Mouse (Mus musculus) liver, embryonic 13.5 days (tissue): ENCODE results near the gene Atp8a2. TPM values are rescaled to one million over a fixed set of nuclear protein-coding genes. Genes with fewer than 3 reads are reported as not detected.

Experiments
- ATAC-seq: fragments of 200-750 bp; cut with Nextera tagmentation; 2 replicates; pipeline ENCODE4 v1.8.0; 2017; ENCODE audit warnings: low read depth, mild to moderate bottlenecking, moderate number of reproducible peaks, moderate library complexity
- DNase-seq: peaks from one replicate; pipeline ENCODE4 v3.0.0; 2022
- H3K27ac ChIP-seq: fragments of 300-500 bp; sonication (generic); 2 replicates; pipeline ENCODE4 v1.5.1; 2015; ENCODE audit warnings: moderate library complexity, mild to moderate bottlenecking, inconsistent platforms
- H3K27me3 ChIP-seq: fragments of 300-500 bp; sonication (generic); 2 replicates; pipeline ENCODE4 v1.6.1; 2015; ENCODE audit warnings: mild to moderate bottlenecking, inconsistent platforms
- H3K36me3 ChIP-seq: fragments of 300-500 bp; sonication (generic); 2 replicates; pipeline ENCODE4 v1.6.1; 2015; ENCODE audit warnings: mild to moderate bottlenecking, inconsistent platforms
- H3K4me1 ChIP-seq: fragments of 300-500 bp; sonication (generic); replicated peaks from 2 replicates; pipeline ENCODE4 v1.6.1; 2015; ENCODE audit warnings: inconsistent platforms
- H3K4me2 ChIP-seq: fragments of 300-500 bp; sonication (generic); 2 replicates; pipeline ENCODE4 v1.6.1; 2015; ENCODE audit warnings: inconsistent platforms, mild to moderate bottlenecking, moderate library complexity
- H3K4me3 ChIP-seq: fragments of 300-500 bp; sonication (generic); replicated peaks from 2 replicates; pipeline ENCODE4 v1.5.1; 2015; ENCODE audit warnings: mild to moderate bottlenecking, inconsistent platforms
- H3K9ac ChIP-seq: fragments of 300-500 bp; sonication (generic); 2 replicates; pipeline ENCODE4 v1.6.1; 2015; ENCODE audit warnings: mild to moderate bottlenecking, inconsistent platforms
- H3K9me3 ChIP-seq: fragments of 300-500 bp; sonication (generic); replicated peaks from 2 replicates; pipeline ENCODE4 v1.6.1; 2016; ENCODE audit warnings: inconsistent platforms
- WGBS: fragments of 180-500 bp; shearing (Covaris S2); methylation state at CpG from one replicate; pipeline ENCODE4 v1.1.7; 2015; ENCODE audit not compliant: insufficient replicate concordance; 5-methylcytosine and 5-hydroxymethylcytosine counted together
- polyA plus RNA-seq: library from polyadenylated mRNA; unstranded; fragments of >200 nt; fragmentation: Nextera tagmentation; extraction: Ambion mirVana; gene quantifications from 2 replicates; pipeline ENCODE4 v1.2.1, GENCODE M21; 2015

The Atp8a2 gene
- polyA plus RNA-seq, 1 experiment from 2014 or later, result 1.8 TPM

DNA sequence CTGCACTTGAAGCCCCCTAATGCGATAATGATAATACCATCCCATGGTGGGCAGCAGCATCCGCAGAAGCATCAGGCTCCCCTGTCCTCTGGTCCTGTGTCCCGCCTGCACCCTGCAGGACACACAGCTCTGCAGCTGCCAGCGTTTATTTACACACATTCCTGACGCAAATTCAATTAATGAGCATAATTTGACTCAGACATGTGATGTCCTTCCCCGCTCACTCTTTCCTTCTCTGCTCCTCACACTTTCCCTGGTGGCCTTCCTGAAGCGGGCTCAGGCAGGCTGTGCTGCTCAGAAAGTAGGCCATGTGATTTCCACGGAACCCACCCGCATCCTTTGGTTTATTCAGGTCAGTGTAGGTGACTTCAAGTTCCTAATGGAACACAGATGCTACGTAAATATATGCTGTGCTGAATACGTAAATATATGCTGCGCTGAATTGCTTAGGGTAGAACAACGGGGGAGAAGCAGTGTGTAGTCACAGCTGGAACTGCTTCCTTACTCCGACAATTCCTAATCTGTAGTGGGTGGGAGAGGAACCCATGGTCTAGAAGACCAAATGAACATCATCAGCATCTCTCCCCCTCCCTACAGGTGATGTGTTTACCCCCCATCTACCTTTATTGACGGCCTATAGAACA, 437.7 kb downstream of the Atp8a2 start:
- ATAC-seq (no peak), DNase-seq (no peak)
- Histone ChIP-seq H3K27me3 (no peaks in the 10 kb centered on the region), H3K36me3 (no peaks in the 10 kb centered on the region), H3K9me3 (no peaks in the 10 kb centered on the region), H3K4me2 (no peak overlapping the region), H3K4me3 (no peak overlapping the region), H3K4me1 (no peaks in the 10 kb centered on the region), H3K9ac (no peak overlapping the region), H3K27ac (no peak overlapping the region)
- 72% methylated on average over 15 of the region's 15 CpGs for WGBS

DNA sequence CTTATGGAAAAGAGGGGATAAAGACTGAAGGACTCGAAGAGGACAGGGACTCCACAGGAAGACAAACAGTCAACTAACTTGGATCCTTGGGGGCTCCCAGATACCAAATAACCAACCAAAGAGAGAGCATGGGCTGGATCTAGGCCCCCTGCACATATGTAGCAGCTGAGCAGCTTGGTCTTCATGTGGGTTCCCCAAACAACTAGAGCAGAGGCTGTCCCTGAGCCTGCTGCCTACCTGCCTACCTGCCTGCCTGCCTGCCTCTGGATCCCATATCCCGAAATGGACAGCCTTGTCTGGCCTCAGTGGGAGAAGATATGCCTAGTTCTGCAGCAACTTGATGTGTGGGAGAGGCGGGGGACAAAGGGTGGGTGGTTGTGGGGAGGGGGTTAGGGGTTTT, 444.6 kb downstream of the Atp8a2 start:
- DNase-seq (no peak), ATAC-seq (no peak)
- WGBS, result 55% methylated on average over 3 of the region's 3 CpGs
- Histone ChIP-seq H3K9me3 (no peaks in the 10 kb centered on the region), H3K4me2 (no peak overlapping the region), H3K27ac (no peak overlapping the region), H3K4me1 (no peaks in the 10 kb centered on the region), H3K4me3 (no peak overlapping the region), H3K9ac (no peak overlapping the region), H3K27me3 (no peaks in the 10 kb centered on the region), H3K36me3 (no peaks in the 10 kb centered on the region)

DNA sequence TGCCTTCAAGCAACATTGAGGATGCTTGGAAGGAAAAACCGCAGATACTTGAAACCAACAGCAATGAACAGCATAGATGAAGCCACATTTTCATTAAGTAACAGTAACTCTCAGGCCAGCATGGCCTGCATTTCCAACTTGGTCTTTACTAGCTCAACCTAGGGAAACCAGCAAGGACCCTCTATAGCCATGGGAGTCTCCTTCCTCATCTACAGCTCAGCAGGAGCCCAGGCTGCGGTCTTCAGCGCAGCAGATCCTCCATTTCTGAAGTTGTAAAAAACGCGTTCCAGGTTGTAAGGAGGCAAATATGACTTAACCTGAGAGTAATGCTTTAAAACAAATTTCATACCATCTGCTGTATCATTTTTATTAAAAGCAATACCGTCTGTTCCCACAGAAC, 447.0 kb downstream of the Atp8a2 start:
- Histone ChIP-seq H3K4me3 (no peak overlapping the region), H3K4me2 (no peak overlapping the region), H3K9ac (no peak overlapping the region), H3K27ac (no peak overlapping the region), H3K27me3 (no peaks in the 10 kb centered on the region), H3K4me1 (no peaks in the 10 kb centered on the region), H3K9me3 (no peaks in the 10 kb centered on the region), H3K36me3 (no peaks in the 10 kb centered on the region)
- DNase-seq (no peak), ATAC-seq (no peak)
- WGBS, result 69% methylated on average over 6 of the region's 6 CpGs

DNA sequence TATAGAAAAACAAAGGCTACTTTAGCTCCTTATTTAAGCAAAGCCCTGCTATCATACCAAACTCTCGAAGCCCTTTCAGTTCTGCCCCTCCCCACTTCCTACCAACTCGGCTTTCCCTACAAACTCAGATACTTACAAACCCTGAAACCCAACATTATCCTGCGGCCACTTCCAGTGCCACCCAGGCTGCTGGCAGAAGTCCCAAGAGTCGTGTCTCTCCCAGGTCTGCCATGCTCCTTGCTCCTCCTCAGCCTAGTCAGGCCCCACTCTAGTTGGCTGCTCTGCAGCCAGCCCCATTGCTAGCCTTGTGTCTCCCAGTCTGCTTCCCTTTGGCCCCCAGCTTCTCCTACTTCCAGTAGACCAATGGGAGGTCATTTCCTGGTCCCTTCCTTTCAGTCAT, 451.3 kb downstream of the Atp8a2 start:
- Histone ChIP-seq H3K4me2 (no peak overlapping the region), H3K27ac (no peak overlapping the region), H3K9me3 (no peaks in the 10 kb centered on the region), H3K9ac (no peak overlapping the region), H3K4me3 (no peak overlapping the region), H3K4me1 (no peaks in the 10 kb centered on the region), H3K36me3 (no peaks in the 10 kb centered on the region), H3K27me3 (no peaks in the 10 kb centered on the region)
- 43% methylated on average over 4 of the region's 4 CpGs for WGBS
- DNase-seq (no peak), ATAC-seq (no peak)

DNA sequence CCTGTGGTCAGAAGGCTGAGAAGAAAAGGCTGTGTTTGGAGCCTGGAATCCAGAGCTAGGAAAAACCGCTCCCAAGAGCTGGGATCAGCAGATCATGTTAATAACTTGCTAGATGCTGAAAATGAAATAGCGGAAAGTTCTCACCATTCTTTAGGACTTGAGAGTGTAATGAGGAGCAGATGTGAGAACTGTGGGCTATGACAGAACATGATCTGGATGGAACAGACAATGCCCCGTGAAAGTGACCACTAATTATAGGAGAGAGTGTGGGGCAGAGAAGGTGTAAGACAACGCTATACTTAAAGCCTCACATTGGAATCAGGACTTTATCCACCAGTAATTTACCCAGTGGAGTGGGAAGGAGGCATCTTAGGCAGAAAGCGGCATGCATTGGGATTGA, 455.2 kb downstream of the Atp8a2 start:
- Histone ChIP-seq H3K36me3 (no peaks in the 10 kb centered on the region), H3K9me3 (no peaks in the 10 kb centered on the region), H3K27ac (no peak overlapping the region), H3K4me1 (no peaks in the 10 kb centered on the region), H3K4me3 (no peak overlapping the region), H3K4me2 (no peak overlapping the region), H3K27me3 (no peaks in the 10 kb centered on the region), H3K9ac (no peak overlapping the region)
- DNase-seq (no peak), ATAC-seq (no peak)
- WGBS, result 71% methylated on average over 5 of the region's 5 CpGs

DNA sequence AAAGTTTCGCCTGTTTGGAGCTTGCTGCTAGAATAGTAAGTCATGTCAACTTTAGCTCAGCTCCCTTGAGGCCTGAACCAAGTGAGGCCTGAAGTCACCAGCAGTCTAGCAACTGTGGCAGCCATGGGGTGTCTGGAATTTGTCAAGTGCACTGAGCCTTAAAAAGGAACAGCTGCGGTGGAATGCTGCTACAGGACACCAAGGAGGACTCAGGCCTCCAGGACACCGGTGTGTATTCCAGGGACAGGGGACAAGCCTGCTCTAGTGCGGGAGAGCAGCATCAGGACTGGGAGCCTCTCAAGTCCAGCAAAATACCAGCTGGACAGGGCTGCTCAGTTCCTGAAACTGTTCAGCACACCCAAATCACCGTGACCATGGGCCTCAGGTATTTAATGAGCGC, 457.5 kb downstream of the Atp8a2 start:
- Histone ChIP-seq H3K4me3 (no peak overlapping the region), H3K4me1 (no peaks in the 10 kb centered on the region), H3K36me3 (no peaks in the 10 kb centered on the region), H3K27me3 (no peaks in the 10 kb centered on the region), H3K9me3 (no peaks in the 10 kb centered on the region), H3K27ac (no peak overlapping the region), H3K4me2 (no peak overlapping the region), H3K9ac (no peak overlapping the region)
- ATAC-seq, result no peak
- 63% methylated on average over 6 of the region's 6 CpGs for WGBS
- DNase-seq, result no peak

DNA sequence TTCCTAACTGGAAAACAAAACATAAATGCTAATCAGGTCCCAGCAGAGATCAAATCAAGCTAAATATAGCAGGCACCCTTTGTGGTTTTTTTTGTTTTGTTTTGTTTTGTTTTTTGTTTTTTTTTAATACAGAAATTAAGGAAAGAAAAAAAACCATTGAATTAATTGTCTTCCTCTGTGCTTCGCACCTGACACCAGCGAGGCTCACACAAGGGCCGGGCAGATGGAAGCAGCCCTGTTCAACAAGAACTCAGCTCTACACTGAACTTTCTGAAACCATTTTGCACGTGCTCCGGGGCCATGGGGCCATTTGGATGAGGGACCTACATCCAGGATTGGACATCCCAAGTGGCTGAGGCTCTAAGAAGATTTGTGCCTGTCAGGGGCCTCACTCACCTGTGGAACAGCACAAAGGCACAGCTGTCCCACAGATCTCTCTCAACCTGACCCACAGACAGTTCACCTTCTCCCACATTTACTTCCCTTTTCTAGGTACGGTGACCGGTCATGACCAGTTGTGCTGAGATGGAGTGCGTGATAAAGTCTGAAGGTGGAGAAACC, 459.2 kb downstream of the Atp8a2 start:
- Histone ChIP-seq H3K9ac (no peak overlapping the region), H3K4me2 (no peak overlapping the region), H3K9me3 (no peaks in the 10 kb centered on the region), H3K36me3 (no peaks in the 10 kb centered on the region), H3K4me1 (no peaks in the 10 kb centered on the region), H3K27me3 (no peaks in the 10 kb centered on the region), H3K4me3 (no peak overlapping the region), H3K27ac (no peak overlapping the region)
- DNase-seq, result no peak
- WGBS, result 56% methylated on average over 8 of the region's 8 CpGs
- no peak for ATAC-seq

DNA sequence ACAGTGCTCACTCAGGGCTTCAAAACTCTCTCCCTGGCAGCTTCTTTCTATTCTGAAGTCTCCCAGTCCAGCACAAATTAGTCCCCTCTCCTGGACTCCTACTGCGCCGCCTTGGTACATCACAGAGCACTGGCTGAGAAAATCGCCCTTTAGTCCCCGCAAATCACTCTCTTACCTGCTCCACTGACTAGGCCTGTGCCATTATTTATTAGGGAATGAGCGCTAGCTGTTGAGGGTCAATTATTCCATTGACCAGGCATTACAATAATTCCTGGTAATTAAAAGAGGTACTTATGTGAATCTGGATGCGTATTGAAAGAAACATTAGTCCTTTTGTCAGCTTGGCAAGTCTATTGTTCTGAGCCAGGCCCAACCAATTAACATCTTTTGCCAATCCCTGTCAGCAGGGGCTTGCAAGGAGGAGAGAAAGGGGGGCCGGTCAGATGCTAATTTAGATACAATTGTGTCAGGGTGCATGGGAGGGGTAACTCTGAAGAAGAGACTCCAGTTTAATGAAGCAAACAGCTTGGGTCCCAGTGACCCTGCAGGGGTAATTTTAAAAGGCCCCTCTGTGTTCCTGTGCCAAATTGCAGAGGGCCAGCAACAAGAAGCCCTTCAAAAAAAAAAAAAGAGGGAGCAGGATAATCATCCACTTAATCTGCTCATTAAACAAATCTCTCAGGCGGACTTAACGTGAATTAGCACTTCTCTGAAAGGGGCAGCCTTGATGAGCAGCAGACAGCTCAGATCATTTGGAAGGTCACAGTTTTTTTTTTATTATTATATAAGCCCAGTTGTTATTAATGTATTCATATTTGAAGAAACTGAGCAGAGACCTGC, 459.9 kb downstream of the Atp8a2 start:
- Histone ChIP-seq H3K36me3 (no peaks in the 10 kb centered on the region), H3K4me3 (no peak overlapping the region), H3K9ac (no peak overlapping the region), H3K4me1 (no peaks in the 10 kb centered on the region), H3K4me2 (no peak overlapping the region), H3K27me3 (no peaks in the 10 kb centered on the region), H3K27ac (no peak overlapping the region), H3K9me3 (no peaks in the 10 kb centered on the region)
- no peak for DNase-seq
- 58% methylated on average over 9 of the region's 9 CpGs for WGBS
- no peak for ATAC-seq

DNA sequence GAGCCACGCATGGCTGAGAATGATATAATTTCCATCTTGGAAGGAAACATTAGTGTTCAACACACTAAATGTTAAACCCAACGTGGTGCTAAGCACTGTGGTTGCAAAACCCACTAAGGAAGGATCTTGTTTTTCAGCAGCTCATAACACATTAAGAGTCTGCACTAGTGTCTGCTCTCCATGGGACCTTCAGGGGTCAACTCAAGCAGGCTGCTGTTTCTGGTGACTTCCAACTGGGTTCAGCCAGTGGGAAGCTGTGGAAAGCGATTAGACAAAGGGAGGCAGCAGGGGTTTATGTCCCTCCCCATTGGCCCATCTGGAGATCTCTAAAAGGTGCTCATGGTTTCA, 467.0 kb downstream of the Atp8a2 start:
- no peaks in the 10 kb centered on the region for H3K9me3 ChIP-seq
- H3K4me2 ChIP-seq, result no peak overlapping the region
- H3K9ac ChIP-seq, result no peak overlapping the region
- ATAC-seq (no peak), DNase-seq (no peak)
- H3K4me3 ChIP-seq, result no peak overlapping the region
- no peaks in the 10 kb centered on the region for H3K4me1 ChIP-seq
- H3K27me3 ChIP-seq, result no peaks in the 10 kb centered on the region
- H3K27ac ChIP-seq, result no peak overlapping the region
- H3K36me3 ChIP-seq, result no peaks in the 10 kb centered on the region
- WGBS, result 50% methylated on average over 3 of the region's 3 CpGs

DNA sequence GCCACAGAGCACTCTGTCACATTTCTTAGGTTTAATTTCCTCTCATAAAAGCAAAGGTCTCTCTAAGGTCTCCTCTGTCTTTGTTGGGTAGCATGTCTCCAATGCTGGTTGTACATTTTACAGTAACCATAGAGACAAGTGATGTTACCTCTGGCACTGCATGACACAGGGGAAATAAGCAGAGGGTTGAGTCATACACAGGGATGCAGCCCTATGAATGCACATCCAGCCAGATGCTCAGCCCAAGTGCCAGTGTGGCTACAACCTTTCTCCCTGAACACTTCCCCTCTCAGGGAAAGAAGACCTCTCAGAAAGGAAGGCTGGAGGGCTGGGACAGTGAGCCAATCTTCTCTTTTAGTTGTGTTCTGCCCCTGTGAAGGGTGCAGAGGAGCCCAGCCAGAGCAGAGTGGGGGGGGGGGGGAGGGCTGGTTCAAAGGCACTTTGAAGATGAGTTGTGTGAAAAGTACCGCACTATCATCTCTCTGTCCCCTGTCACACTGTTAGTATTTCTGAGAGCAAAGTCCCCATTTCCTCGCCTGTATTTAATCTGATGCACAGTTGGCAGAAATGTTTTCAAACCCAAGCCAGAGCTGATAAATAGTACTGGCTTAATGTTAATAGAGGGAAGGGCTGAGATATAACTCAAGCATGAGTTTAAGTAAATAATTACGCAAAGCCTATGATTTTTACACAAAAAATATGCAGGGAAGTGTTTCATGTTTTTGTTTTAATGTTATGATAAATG, 467.5 kb downstream of the Atp8a2 start:
- no peak for DNase-seq
- ATAC-seq, result no peak
- 43% methylated on average over 3 of the region's 3 CpGs for WGBS
- Histone ChIP-seq H3K9ac (no peak overlapping the region), H3K27me3 (no peaks in the 10 kb centered on the region), H3K36me3 (no peaks in the 10 kb centered on the region), H3K4me1 (no peaks in the 10 kb centered on the region), H3K9me3 (no peaks in the 10 kb centered on the region), H3K27ac (no peak overlapping the region), H3K4me2 (no peak overlapping the region), H3K4me3 (no peak overlapping the region)

DNA sequence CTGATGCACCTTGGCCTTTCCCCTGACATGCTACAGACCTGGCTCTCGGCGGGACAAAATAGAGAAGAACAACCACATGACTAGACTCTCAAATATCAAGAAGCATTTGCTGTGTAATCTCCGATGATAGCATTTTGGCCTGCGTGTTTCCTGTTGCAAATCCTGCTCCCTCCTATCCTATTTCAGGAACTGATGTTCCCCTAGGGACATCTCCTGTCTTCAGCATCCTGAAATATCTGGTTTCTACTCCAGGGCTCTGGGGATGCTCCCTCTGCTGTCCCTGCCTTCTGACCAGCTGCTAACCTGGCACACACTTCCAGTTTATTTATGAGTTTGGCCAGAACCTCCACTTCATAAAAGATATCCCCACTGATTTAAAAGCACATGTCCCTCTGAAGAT, 470.0 kb downstream of the Atp8a2 start:
- Histone ChIP-seq H3K27me3 (no peaks in the 10 kb centered on the region), H3K4me3 (no peak overlapping the region), H3K9me3 (no peaks in the 10 kb centered on the region), H3K27ac (no peak overlapping the region), H3K4me1 (no peaks in the 10 kb centered on the region), H3K9ac (no peak overlapping the region), H3K36me3 (no peaks in the 10 kb centered on the region), H3K4me2 (no peak overlapping the region)
- no peak for ATAC-seq
- WGBS, result 65% methylated on average over 4 of the region's 4 CpGs
- DNase-seq, result no peak
